In genomic region chr7:65955304-65956220, GRCm38 (mm10) we compare ENCODE assay signal across 8 mouse cellular contexts.
A peak's percentile ranks its signal among the peaks of the same experiment; 100 is the strongest.
DNase-seq lines count a peak whose midpoint lies in the region; ATAC-seq lines count a peak whose summit lies in the region.

No protein-coding gene starts in this region.

- no peak overlapping the region for H3K9ac ChIP-seq in kidney, embryonic 16.5 days (replicated peaks; ENCODE audit: low read length)
- H3K9ac ChIP-seq in forebrain, embryonic 15.5 days (replicated peaks): no peak overlapping the region

- no peaks in the 10 kb centered on the region for H3K36me3 ChIP-seq in kidney, embryonic 16.5 days (ENCODE audit: insufficient read depth, low read length)
- no peaks in the 10 kb centered on the region for H3K36me3 ChIP-seq in forebrain, embryonic 15.5 days

- no peaks in the 10 kb centered on the region for H3K27me3 ChIP-seq in kidney, embryonic 16.5 days (ENCODE audit: insufficient read depth, low read length)
- H3K27me3 ChIP-seq in forebrain, embryonic 15.5 days: no peaks in the 10 kb centered on the region

- WGBS in kidney, embryonic 16.5 days: 33% methylated on average over 24 of the region's 24 CpGs
- WGBS in forebrain, embryonic 15.5 days: 55% methylated on average over 24 of the region's 24 CpGs

- 0 out of 2 replicates have a peak overlapping the region, but pooled peaks have one; percentile 10 for H3K4me2 ChIP-seq in kidney, embryonic 16.5 days (replicated peaks; ENCODE audit: low read depth, low read length)
- no peak overlapping the region for H3K4me2 ChIP-seq in forebrain, embryonic 15.5 days (replicated peaks)

- H3K27ac ChIP-seq in kidney, embryonic 16.5 days (ENCODE audit: low read length): no peak overlapping the region
- no peak overlapping the region for H3K27ac ChIP-seq in forebrain, embryonic 15.5 days (replicated peaks)

- H3K9me3 ChIP-seq in kidney, embryonic 16.5 days (ENCODE audit: low read length): no peaks in the 10 kb centered on the region
- no peaks in the 10 kb centered on the region for H3K9me3 ChIP-seq in forebrain, embryonic 15.5 days

- intact Hi-C loops in left cerebral cortex, postnatal 36 days (cut with DNase I): no loop called here

- no peak for DNase-seq in kidney, adult 11 months
- peak; percentile 22 to 27 for DNase-seq in left cerebral cortex, postnatal 36 days (ENCODE audit: low spot score in 2 of 2)
- peak; percentile 26 for DNase-seq in right cerebral cortex, postnatal 25 days
- no peak for DNase-seq in testis, postnatal 14 days (ENCODE audit: low spot score)
- DNase-seq in kidney, adult 8-10 months: no peak

- H3K4me3 ChIP-seq in kidney, embryonic 16.5 days (ENCODE audit: low read length): no peak overlapping the region
- H3K4me3 ChIP-seq in forebrain, embryonic 15.5 days: no peak overlapping the region

- H3K4me1 ChIP-seq in kidney, embryonic 16.5 days (ENCODE audit: insufficient read depth, low read length): peaks cover 7% of the 10 kb centered on the region
- peaks cover 5% of the 10 kb centered on the region; the same call in 1 of the 2 replicates for H3K4me1 ChIP-seq in forebrain, embryonic 15.5 days

- ATAC-seq in kidney, embryonic 16.5 days (ENCODE audit: low FRiP score, low TSS enrichment): peak; percentile 56
- ATAC-seq in forebrain, embryonic 15.5 days (replicated peaks): 0 out of 2 replicates have a peak, but pooled peaks have one; percentile 51
- ATAC-seq in monocyte, adult 5-6 weeks (replicated peaks; ENCODE audit: insufficient number of reproducible peaks, low FRiP score, low TSS enrichment, poor library complexity, severe bottlenecking): no peak

Comparison
In these comparisons a context has a peak if more than half of its experiments do, and no peak if none do; other contexts are left out.
1. DNase-seq: peak in left cerebral cortex, postnatal 36 days (2 of 2) and right cerebral cortex, postnatal 25 days (single experiment); none in kidney, adult 11 months (single experiment), testis, postnatal 14 days (single experiment) and kidney, adult 8-10 months (0 of 2).